Mouse (Mus musculus): ENCODE results near the gene Samm50. TPM values are rescaled to one million over a fixed set of nuclear protein-coding genes. Genes with fewer than 3 reads are reported as not detected.

Samm50 gene
- polyA plus RNA-seq, 1 experiment from 2014 or later: 116 TPM

- no peak for ATAC-seq (ENCODE audit: insufficient read depth, low FRiP score)
- 93% methylated on average over 9 of the region's 9 CpGs for whole genome bisulfite sequencing
- no peaks in the 10 kb centered on the region for H3K27me3 ChIP-seq (ENCODE audit: control insufficient read depth, insufficient read depth, low read length)
- no peak overlapping the region for H3K27ac ChIP-seq (ENCODE audit: low read length)
- H3K36me3 ChIP-seq (ENCODE audit: control insufficient read depth, insufficient read depth, low read length): no peaks in the 10 kb centered on the region
- no peak overlapping the region for H3K4me3 ChIP-seq (replicated peaks; ENCODE audit: low read length)
- no peaks in the 10 kb centered on the region for H3K9me3 ChIP-seq (replicated peaks; ENCODE audit: control insufficient read depth, low read length)
- no peaks in the 10 kb centered on the region for H3K4me1 ChIP-seq (ENCODE audit: control insufficient read depth, insufficient read depth, low read length)
- no peak overlapping the region for H3K9ac ChIP-seq (ENCODE audit: low read length)
- no peak overlapping the region for H3K4me2 ChIP-seq (ENCODE audit: low read depth, low read length)
These were observed 13.3 kb upstream of the Samm50 start for GRCm38 (mm10) chr15:84178733-84179132.

GRCm38 (mm10) chr15:84182000-84182399 lies 10.0 kb upstream of the Samm50 start:
- WGBS: 67% methylated on average over 6 of the region's 6 CpGs
- ATAC-seq (ENCODE audit: insufficient read depth, low FRiP score): no peak
- H3K27me3 ChIP-seq (ENCODE audit: control insufficient read depth, insufficient read depth, low read length): no peaks in the 10 kb centered on the region
- H3K4me1 ChIP-seq (ENCODE audit: control insufficient read depth, insufficient read depth, low read length): no peaks in the 10 kb centered on the region
- no peak overlapping the region for H3K9ac ChIP-seq (ENCODE audit: low read length)
- no peaks in the 10 kb centered on the region for H3K9me3 ChIP-seq (replicated peaks; ENCODE audit: control insufficient read depth, low read length)
- no peak overlapping the region for H3K4me3 ChIP-seq (replicated peaks; ENCODE audit: low read length)
- no peak overlapping the region for H3K4me2 ChIP-seq (ENCODE audit: low read depth, low read length)
- H3K27ac ChIP-seq (ENCODE audit: low read length): no peak overlapping the region
- H3K36me3 ChIP-seq (ENCODE audit: control insufficient read depth, insufficient read depth, low read length): no peaks in the 10 kb centered on the region

- Histone ChIP-seq H3K4me1 (ENCODE audit: control insufficient read depth, insufficient read depth, low read length) (no peaks in the 10 kb centered on the region), H3K27ac (ENCODE audit: low read length) (no peak overlapping the region), H3K9me3 (replicated peaks; ENCODE audit: control insufficient read depth, low read length) (no peaks in the 10 kb centered on the region), H3K9ac (ENCODE audit: low read length) (no peak overlapping the region), H3K4me3 (replicated peaks; ENCODE audit: low read length) (no peak overlapping the region), H3K4me2 (ENCODE audit: low read depth, low read length) (no peak overlapping the region), H3K36me3 (ENCODE audit: control insufficient read depth, insufficient read depth, low read length) (no peaks in the 10 kb centered on the region), H3K27me3 (ENCODE audit: control insufficient read depth, insufficient read depth, low read length) (no peaks in the 10 kb centered on the region)
- 18% methylated on average over 1 of the region's 1 CpGs for WGBS
- ATAC-seq (ENCODE audit: insufficient read depth, low FRiP score): 0 out of 2 replicates have a peak, but pooled peaks have one; percentile 17
These were observed 8.1 kb upstream of the Samm50 start for GRCm38 (mm10) chr15:84183967-84184366.

- Histone ChIP-seq H3K4me3 (replicated peaks; ENCODE audit: low read length) (no peak overlapping the region), H3K4me1 (ENCODE audit: control insufficient read depth, insufficient read depth, low read length) (no peaks in the 10 kb centered on the region), H3K9ac (ENCODE audit: low read length) (no peak overlapping the region), H3K9me3 (replicated peaks; ENCODE audit: control insufficient read depth, low read length) (no peaks in the 10 kb centered on the region), H3K27ac (ENCODE audit: low read length) (no peak overlapping the region), H3K27me3 (ENCODE audit: control insufficient read depth, insufficient read depth, low read length) (no peaks in the 10 kb centered on the region), H3K4me2 (ENCODE audit: low read depth, low read length) (no peak overlapping the region), H3K36me3 (ENCODE audit: control insufficient read depth, insufficient read depth, low read length) (no peaks in the 10 kb centered on the region)
- ATAC-seq (ENCODE audit: insufficient read depth, low FRiP score): no peak
- 51% methylated on average over 4 of the region's 4 CpGs for WGBS
These were observed 5.8 kb upstream of the Samm50 start for GRCm38 (mm10) chr15:84186196-84186595.

GRCm38 (mm10) chr15:84188887-84189530 lies 3.0 kb upstream of the Samm50 start:
- H3K4me1 ChIP-seq (ENCODE audit: control insufficient read depth, insufficient read depth, low read length): 0 out of 2 replicates have a peak, but pooled peaks cover 5% of the 10 kb centered on the region
- WGBS: 58% methylated on average over 2 of the region's 2 CpGs
- H3K9ac ChIP-seq (ENCODE audit: low read length): no peak overlapping the region
- no peaks in the 10 kb centered on the region for H3K9me3 ChIP-seq (replicated peaks; ENCODE audit: control insufficient read depth, low read length)
- no peak for ATAC-seq (ENCODE audit: insufficient read depth, low FRiP score)
- H3K4me3 ChIP-seq (replicated peaks; ENCODE audit: low read length): no peak overlapping the region
- H3K27me3 ChIP-seq (ENCODE audit: control insufficient read depth, insufficient read depth, low read length): no peaks in the 10 kb centered on the region
- H3K27ac ChIP-seq (ENCODE audit: low read length): no peak overlapping the region
- no peak overlapping the region for H3K4me2 ChIP-seq (ENCODE audit: low read depth, low read length)
- H3K36me3 ChIP-seq (ENCODE audit: control insufficient read depth, insufficient read depth, low read length): no peaks in the 10 kb centered on the region

GRCm38 (mm10) chr15:84189881-84190280 lies 2.2 kb upstream of the Samm50 start:
- H3K4me3 ChIP-seq (replicated peaks; ENCODE audit: low read length): no peak overlapping the region
- no peak overlapping the region for H3K9ac ChIP-seq (ENCODE audit: low read length)
- 0 out of 2 replicates have a peak, but pooled peaks cover 5% of the 10 kb centered on the region for H3K4me1 ChIP-seq (ENCODE audit: control insufficient read depth, insufficient read depth, low read length)
- WGBS: 48% methylated on average over 3 of the region's 3 CpGs
- H3K9me3 ChIP-seq (replicated peaks; ENCODE audit: control insufficient read depth, low read length): no peaks in the 10 kb centered on the region
- H3K27me3 ChIP-seq (ENCODE audit: control insufficient read depth, insufficient read depth, low read length): no peaks in the 10 kb centered on the region
- no peak overlapping the region for H3K27ac ChIP-seq (ENCODE audit: low read length)
- H3K36me3 ChIP-seq (ENCODE audit: control insufficient read depth, insufficient read depth, low read length): no peaks in the 10 kb centered on the region
- H3K4me2 ChIP-seq (ENCODE audit: low read depth, low read length): no peak overlapping the region
- no peak for ATAC-seq (ENCODE audit: insufficient read depth, low FRiP score)

GRCm38 (mm10) chr15:84191724-84192057 lies 350 bp upstream of the Samm50 start:
- Histone ChIP-seq H3K4me3 (replicated peaks; ENCODE audit: low read length) (peak overlapping the region; percentile 94), H3K4me1 (ENCODE audit: control insufficient read depth, insufficient read depth, low read length) (0 out of 2 replicates have a peak, but pooled peaks cover 5% of the 10 kb centered on the region), H3K36me3 (ENCODE audit: control insufficient read depth, insufficient read depth, low read length) (0 out of 2 replicates have a peak, but pooled peaks cover 4% of the 10 kb centered on the region), H3K27me3 (ENCODE audit: control insufficient read depth, insufficient read depth, low read length) (no peaks in the 10 kb centered on the region), H3K9me3 (replicated peaks; ENCODE audit: control insufficient read depth, low read length) (no peaks in the 10 kb centered on the region), H3K9ac (ENCODE audit: low read length) (peak overlapping the region; percentile 84), H3K27ac (ENCODE audit: low read length) (peak overlapping the region; percentile 95), H3K4me2 (ENCODE audit: low read depth, low read length) (peak overlapping the region; percentile 77)
- 2% methylated on average over 9 of the region's 9 CpGs for WGBS
- ATAC-seq (ENCODE audit: insufficient read depth, low FRiP score): no peak

- ATAC-seq (ENCODE audit: insufficient read depth, low FRiP score): no peak
- Histone ChIP-seq H3K9ac (ENCODE audit: low read length) (no peak overlapping the region), H3K27me3 (ENCODE audit: control insufficient read depth, insufficient read depth, low read length) (no peaks in the 10 kb centered on the region), H3K4me1 (ENCODE audit: control insufficient read depth, insufficient read depth, low read length) (0 out of 2 replicates have a peak, but pooled peaks cover 5% of the 10 kb centered on the region), H3K36me3 (ENCODE audit: control insufficient read depth, insufficient read depth, low read length) (peaks cover 30% of the 10 kb centered on the region), H3K4me3 (replicated peaks; ENCODE audit: low read length) (no peak overlapping the region), H3K27ac (ENCODE audit: low read length) (no peak overlapping the region), H3K4me2 (ENCODE audit: low read depth, low read length) (no peak overlapping the region), H3K9me3 (replicated peaks; ENCODE audit: control insufficient read depth, low read length) (no peaks in the 10 kb centered on the region)
- 84% methylated on average over 8 of the region's 8 CpGs for WGBS
These were observed 4.6 kb downstream of the Samm50 start for GRCm38 (mm10) chr15:84196486-84197165.

GRCm38 (mm10) chr15:84207327-84207726 lies 15.3 kb downstream of the Samm50 start:
- no peak overlapping the region for H3K9ac ChIP-seq (ENCODE audit: low read length)
- ATAC-seq (ENCODE audit: insufficient read depth, low FRiP score): no peak
- no peak overlapping the region for H3K4me3 ChIP-seq (replicated peaks; ENCODE audit: low read length)
- H3K27me3 ChIP-seq (ENCODE audit: control insufficient read depth, insufficient read depth, low read length): no peaks in the 10 kb centered on the region
- H3K4me2 ChIP-seq (ENCODE audit: low read depth, low read length): no peak overlapping the region
- 0 out of 2 replicates have a peak, but pooled peaks cover under 1% of the 10 kb centered on the region for H3K4me1 ChIP-seq (ENCODE audit: control insufficient read depth, insufficient read depth, low read length)
- no peaks in the 10 kb centered on the region for H3K9me3 ChIP-seq (replicated peaks; ENCODE audit: control insufficient read depth, low read length)
- H3K36me3 ChIP-seq (ENCODE audit: control insufficient read depth, insufficient read depth, low read length): peaks cover 40% of the 10 kb centered on the region
- no peak overlapping the region for H3K27ac ChIP-seq (ENCODE audit: low read length)
- WGBS: 93% methylated on average over 4 of the region's 4 CpGs

Measured in stomach, embryonic 16.5 days (tissue).